In the genomic region with DNA sequence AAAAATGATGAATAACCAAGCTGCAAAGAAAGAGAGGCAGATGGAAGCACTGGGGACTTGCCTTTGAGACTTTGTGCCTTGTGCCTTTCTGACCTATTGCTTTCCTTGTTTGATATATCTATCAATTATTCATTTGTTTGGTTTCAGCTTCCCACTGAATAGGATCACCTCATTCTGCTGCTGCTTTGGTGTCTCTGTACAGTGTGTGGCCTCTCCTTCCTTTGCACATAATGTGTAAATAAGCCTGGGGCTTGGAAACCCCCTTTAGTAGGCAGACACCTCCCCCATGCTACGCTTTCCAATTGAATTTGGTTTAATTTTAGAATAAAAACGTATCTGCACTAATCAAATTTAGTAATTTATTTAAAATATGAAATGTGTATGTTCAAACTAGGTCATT, we compare ENCODE assay signal across 18 mouse cellular contexts.
DNase-seq lines count a peak whose midpoint lies in the region; ATAC-seq and TF ChIP-seq lines count a peak whose summit lies in the region.
"Had no signal": no experiment of that assay in that cellular context is flagged by ENCODE, and none has a peak within 500 bp of the region (broad histone marks: within the 10 kb centered on the region; RNA-seq: fewer than 3 reads in every experiment).

No protein-coding gene starts in this region.

- no peak overlapping the region for H3K27ac ChIP-seq in midbrain, embryonic 11.5 days (ENCODE audit: low read depth, low read length)
- H3K27ac ChIP-seq in midbrain, postnatal 0 days (ENCODE audit: low read depth, low read length) = no peak overlapping the region
- no peak overlapping the region for H3K27ac ChIP-seq in midbrain, embryonic 14.5 days (replicated peaks; ENCODE audit: low read depth, low read length)
- H3K27ac ChIP-seq in midbrain, embryonic 10.5 days (replicated peaks) = no peak overlapping the region
- H3K27ac ChIP-seq: embryonic facial prominence, embryonic 10.5 days; embryonic facial prominence, embryonic 12.5 days; forebrain, embryonic 13.5 days; forebrain, embryonic 15.5 days had no signal

- no peak overlapping the region for H3K9ac ChIP-seq in midbrain, embryonic 11.5 days (ENCODE audit: low read length)
- H3K9ac ChIP-seq in midbrain, postnatal 0 days (replicated peaks; ENCODE audit: low read length, poor library complexity, severe bottlenecking) = no peak overlapping the region
- no peak overlapping the region for H3K9ac ChIP-seq in midbrain, embryonic 14.5 days (replicated peaks; ENCODE audit: low read length)
- H3K9ac ChIP-seq: embryonic facial prominence, embryonic 12.5 days; forebrain, embryonic 13.5 days; forebrain, embryonic 15.5 days had no signal

- no peak overlapping the region for H3K4me2 ChIP-seq in midbrain, embryonic 11.5 days
- no peak overlapping the region for H3K4me2 ChIP-seq in midbrain, postnatal 0 days (ENCODE audit: low read depth, low read length, poor library complexity, severe bottlenecking)
- H3K4me2 ChIP-seq in midbrain, embryonic 14.5 days (ENCODE audit: low read length) = no peak overlapping the region
- H3K4me2 ChIP-seq: embryonic facial prominence, embryonic 12.5 days; forebrain, embryonic 13.5 days; forebrain, embryonic 15.5 days had no signal

- no peaks in the 10 kb centered on the region for H3K36me3 ChIP-seq in midbrain, embryonic 11.5 days (ENCODE audit: control insufficient read depth, insufficient read depth, low read length)
- no peaks in the 10 kb centered on the region for H3K36me3 ChIP-seq in midbrain, postnatal 0 days (ENCODE audit: insufficient read depth, low read length)
- no peaks in the 10 kb centered on the region for H3K36me3 ChIP-seq in midbrain, embryonic 14.5 days (ENCODE audit: control insufficient read depth, insufficient read depth, low read length)
- no peaks in the 10 kb centered on the region for H3K36me3 ChIP-seq in midbrain, embryonic 10.5 days
- H3K36me3 ChIP-seq: embryonic facial prominence, embryonic 10.5 days; embryonic facial prominence, embryonic 12.5 days; forebrain, embryonic 15.5 days had no signal

- no peak overlapping the region for H3K4me3 ChIP-seq in midbrain, embryonic 11.5 days (ENCODE audit: low read depth, low read length)
- H3K4me3 ChIP-seq in midbrain, postnatal 0 days (ENCODE audit: low read depth, low read length) = no peak overlapping the region
- H3K4me3 ChIP-seq in midbrain, embryonic 14.5 days (replicated peaks; ENCODE audit: low read depth, low read length) = no peak overlapping the region
- H3K4me3 ChIP-seq in midbrain, embryonic 10.5 days = no peak overlapping the region
- H3K4me3 ChIP-seq: embryonic facial prominence, embryonic 10.5 days; embryonic facial prominence, embryonic 12.5 days; forebrain, embryonic 13.5 days; forebrain, embryonic 15.5 days had no signal

- H3K27me3 ChIP-seq in midbrain, embryonic 11.5 days (ENCODE audit: control insufficient read depth, insufficient read depth, low read length) = no peaks in the 10 kb centered on the region
- no peaks in the 10 kb centered on the region for H3K27me3 ChIP-seq in midbrain, postnatal 0 days (ENCODE audit: insufficient read depth, low read length)
- no peaks in the 10 kb centered on the region for H3K27me3 ChIP-seq in midbrain, embryonic 14.5 days (ENCODE audit: control insufficient read depth, insufficient read depth, low read length)
- H3K27me3 ChIP-seq in midbrain, embryonic 10.5 days (ENCODE audit: low read depth, poor library complexity, severe bottlenecking) = peaks cover 16% of the 10 kb centered on the region; the same call in 1 of the 2 replicates
- H3K27me3 ChIP-seq: embryonic facial prominence, embryonic 12.5 days; forebrain, embryonic 13.5 days; forebrain, embryonic 15.5 days had no signal

- no peak for TF ChIP-seq POLR2A in brain, embryonic 14.5 days (IDR thresholded peaks at IDR 0.05; ENCODE audit: borderline replicate concordance, extremely low read depth, insufficient read depth, insufficient read length, poor library complexity, severe bottlenecking)

- no peaks in the 10 kb centered on the region for H3K4me1 ChIP-seq in midbrain, embryonic 11.5 days (ENCODE audit: control insufficient read depth, insufficient read depth, low read length)
- H3K4me1 ChIP-seq in midbrain, postnatal 0 days (ENCODE audit: insufficient read depth, low read length) = no peaks in the 10 kb centered on the region
- H3K4me1 ChIP-seq in midbrain, embryonic 14.5 days (ENCODE audit: control insufficient read depth, insufficient read depth, low read length) = 0 out of 2 replicates have a peak, but pooled peaks cover 3% of the 10 kb centered on the region
- H3K4me1 ChIP-seq in midbrain, embryonic 10.5 days = peaks cover 3% of the 10 kb centered on the region; the same call in 1 of the 2 replicates
- H3K4me1 ChIP-seq: embryonic facial prominence, embryonic 12.5 days; forebrain, embryonic 13.5 days; forebrain, embryonic 15.5 days had no signal

- WGBS in midbrain, embryonic 11.5 days = 73% methylated on average over 2 of the region's 2 CpGs
- WGBS in midbrain, postnatal 0 days = 73% methylated on average over 2 of the region's 2 CpGs
- WGBS in midbrain, embryonic 14.5 days = 70% methylated on average over 2 of the region's 2 CpGs
- WGBS in midbrain, embryonic 10.5 days = 82% methylated on average over 2 of the region's 2 CpGs

- peak; percentile 63; the same call in 1 of the 2 replicates for ATAC-seq in midbrain, embryonic 11.5 days (ENCODE audit: low FRiP score)
- ATAC-seq in midbrain, postnatal 0 days (ENCODE audit: low FRiP score) = no peak
- ATAC-seq in midbrain, embryonic 14.5 days (ENCODE audit: low FRiP score, low TSS enrichment) = peak; percentile 20; the same call in 1 of the 2 replicates
- ATAC-seq: forebrain, embryonic 13.5 days; forebrain, embryonic 15.5 days had no signal

- DNase-seq in midbrain, embryonic 11.5 days (ENCODE audit: low spot score, missing footprints) = peak; percentile 31
- no peak for DNase-seq in midbrain, postnatal 0 days (ENCODE audit: low spot score)
- DNase-seq in midbrain, embryonic 14.5 days = peak; percentile 28
- no peak for DNase-seq in midbrain, embryonic 10.5 days (ENCODE audit: low spot score)
- peak; percentile 15 for DNase-seq in brain, embryonic 14.5 days (ENCODE audit: low read depth)
- no peak for DNase-seq in lung, postnatal 14 days
- DNase-seq: adrenal gland, adult 2 months; adrenal gland, postnatal 10 days; adrenal gland, postnatal 25 days; cerebellum, adult 11-12 months; cerebellum, adult 2 months; cerebellum, adult 9-10 months; cerebellum, postnatal 10 days; cerebellum, postnatal 25 days had no signal

- TF ChIP-seq CTCF in midbrain, postnatal 0 days (IDR thresholded peaks at IDR 0.05) = no peak
- no peak for TF ChIP-seq CTCF in brain, embryonic 14.5 days (IDR thresholded peaks at IDR 0.05; ENCODE audit: borderline replicate concordance, extremely low read depth, insufficient read depth, insufficient read length)

- H3K9me3 ChIP-seq in midbrain, embryonic 11.5 days (ENCODE audit: control insufficient read depth, low read length) = no peaks in the 10 kb centered on the region
- H3K9me3 ChIP-seq in midbrain, postnatal 0 days (ENCODE audit: low read length) = no peaks in the 10 kb centered on the region
- H3K9me3 ChIP-seq in midbrain, embryonic 14.5 days (ENCODE audit: control insufficient read depth, low read length) = no peaks in the 10 kb centered on the region
- no peaks in the 10 kb centered on the region for H3K9me3 ChIP-seq in midbrain, embryonic 10.5 days (replicated peaks)
- H3K9me3 ChIP-seq: embryonic facial prominence, embryonic 10.5 days; embryonic facial prominence, embryonic 12.5 days; forebrain, embryonic 13.5 days; forebrain, embryonic 15.5 days had no signal

Comparison
In these comparisons a context has a peak if more than half of its experiments do, and no peak if none do; other contexts are left out.
1. DNase-seq: peak in midbrain, embryonic 11.5 days (single experiment), midbrain, embryonic 14.5 days (single experiment) and brain, embryonic 14.5 days (single experiment); none in midbrain, postnatal 0 days (single experiment), midbrain, embryonic 10.5 days (single experiment) and lung, postnatal 14 days (single experiment).